Mouse (Mus musculus) lung, adult 2 months (tissue): Measurements from ENCODE around the gene Aplnr.

Source experiments
- CTCF ChIP-seq: fragments of 200-500 bp; IDR thresholded peaks from 2 replicates; pipeline ENCODE4 v1.5.1; 2011; ENCODE audit warnings: mild to moderate bottlenecking, low read length, control low read depth; ENCODE audit not compliant: insufficient read depth
- POLR2A ChIP-seq: fragments of 200-500 bp; IDR thresholded peaks from 2 replicates; pipeline ENCODE4 v1.6.1; 2011; ENCODE audit warnings: low read depth, mild to moderate bottlenecking, control low read depth, low read length, borderline replicate concordance; ENCODE audit errors: extremely low read depth

DNA sequence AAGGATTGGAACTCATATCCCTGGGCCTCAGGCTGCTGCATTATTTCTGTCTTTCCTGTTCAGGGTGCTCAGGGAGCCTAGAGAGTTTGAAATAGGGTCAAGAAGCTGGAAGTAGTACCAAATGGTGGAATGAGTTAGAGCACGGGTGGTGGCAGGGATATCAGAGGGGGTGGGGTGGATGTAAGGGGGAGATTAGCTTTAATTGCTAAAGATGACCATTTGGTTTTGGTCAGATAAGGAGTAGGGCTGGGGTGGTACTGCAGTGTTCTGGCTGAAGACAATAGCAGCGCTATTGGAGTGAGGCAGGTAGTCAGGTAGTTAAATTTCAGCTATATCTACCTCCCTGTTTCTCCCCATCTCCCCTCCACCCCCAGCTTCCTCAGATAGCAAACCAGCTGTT is 4.8 kb upstream of the Aplnr start:
- TF ChIP-seq CTCF (no peak), POLR2A (no peak)
